Mouse (Mus musculus) ES-E14 (cell line): ENCODE data around the gene Gtf3c5.

ENCODE experiments used
- CHD2 ChIP-seq: IDR thresholded peaks from 2 replicates; pipeline ENCODE4 v1.6.1; 2014; ENCODE audit warnings: mild to moderate bottlenecking, low read depth, low read length, inconsistent platforms
- HCFC1 ChIP-seq: IDR thresholded peaks from 2 replicates; pipeline ENCODE4 v1.6.1; 2012; ENCODE audit warnings: low read length, inconsistent platforms, borderline replicate concordance; ENCODE audit not compliant: insufficient read depth
- ZNF384 ChIP-seq: IDR thresholded peaks from 2 replicates; pipeline ENCODE4 v1.6.1; 2012; ENCODE audit warnings: low read depth, low read length, inconsistent platforms

- TF ChIP-seq HCFC1 (no peak), ZNF384 (no peak), CHD2 (no peak)
Observed at GRCm38 (mm10) chr2:28547237-28548172, 36.0 kb downstream of the Gtf3c5 start.
